Comparison of ENCODE assay signal across 9 mouse cellular contexts in the genomic region with DNA sequence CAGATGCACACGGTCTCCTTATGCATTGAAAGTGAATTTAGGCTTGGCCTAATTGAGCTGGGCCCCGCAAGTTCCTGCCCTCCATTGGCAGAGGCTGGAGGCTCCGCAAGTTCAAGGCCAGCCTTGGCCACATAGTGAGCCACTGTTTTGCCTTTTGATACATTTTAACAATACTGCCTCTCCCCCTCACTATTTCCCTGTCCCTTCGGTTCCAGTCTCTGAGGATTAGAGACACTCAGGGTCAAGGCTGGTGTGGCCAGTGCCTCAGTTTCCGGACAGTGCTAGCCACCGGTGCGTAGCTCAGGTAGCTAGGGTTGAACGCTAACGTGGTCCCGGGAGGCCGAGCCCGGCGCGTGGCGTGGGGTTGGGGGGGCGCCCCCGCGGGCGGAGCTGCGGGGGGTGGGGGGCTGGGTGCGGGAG. TPM values are rescaled to one million over a fixed set of nuclear protein-coding genes. Genes with fewer than 3 reads are reported as not detected.
DNase-seq lines count a peak whose midpoint lies in the region; ATAC-seq and TF ChIP-seq lines count a peak whose summit lies in the region.
"Had no signal": no experiment of that assay in that cellular context is flagged by ENCODE, and none has a peak within 500 bp of the region (broad histone marks: within the 10 kb centered on the region; RNA-seq: fewer than 3 reads in every experiment).

No protein-coding gene starts in this region.

- intact Hi-C loops in heart, postnatal 25 days (cut with DNase I) = no loop called here
- intact Hi-C loops in gastrocnemius, postnatal 14 days (cut with DNase I; ENCODE audit: low total_unique reads) = no loop called here

- ATAC-seq in limb, embryonic 14.5 days (ENCODE audit: low FRiP score, low read depth) = no peak
- no peak for ATAC-seq in stomach, embryonic 16.5 days (ENCODE audit: insufficient read depth, low FRiP score)

- peaks cover 73% of the 10 kb centered on the region for H3K4me1 ChIP-seq in heart, embryonic 10.5 days
- peaks cover 14 to 57% of the 10 kb centered on the region in 2 experiments; a peak in 3 of 4 replicates for H3K4me1 ChIP-seq in ES-E14 (ENCODE audit: control insufficient read depth in 2 of 2, insufficient read depth in 2 of 2, low read length in 2 of 2, poor library complexity in 1 of 2)
- peaks cover 82% of the 10 kb centered on the region for H3K4me1 ChIP-seq in forebrain, embryonic 10.5 days
- peaks cover 30% of the 10 kb centered on the region for H3K4me1 ChIP-seq in limb, embryonic 14.5 days (ENCODE audit: control insufficient read depth, insufficient read depth, low read length)
- peaks cover 44% of the 10 kb centered on the region for H3K4me1 ChIP-seq in stomach, embryonic 16.5 days (ENCODE audit: control insufficient read depth, insufficient read depth, low read length)

- H3K4me2 ChIP-seq in limb, embryonic 14.5 days (replicated peaks; ENCODE audit: low read depth, low read length, severe bottlenecking) = peak overlapping the region; percentile 78
- H3K4me2 ChIP-seq in stomach, embryonic 16.5 days (ENCODE audit: low read depth, low read length) = peak overlapping the region; percentile 87

- peak overlapping the region; percentile 99 for H3K27ac ChIP-seq in heart, embryonic 10.5 days
- peak overlapping the region; percentile 16; the same call in 1 of the 2 replicates for H3K27ac ChIP-seq in ES-E14 (ENCODE audit: insufficient read depth, low read depth, low read length, poor library complexity, severe bottlenecking)
- peak overlapping the region; percentile 99 for H3K27ac ChIP-seq in forebrain, embryonic 10.5 days
- peak overlapping the region; percentile 94 for H3K27ac ChIP-seq in limb, embryonic 14.5 days (replicated peaks; ENCODE audit: low read depth, low read length)
- H3K27ac ChIP-seq in stomach, embryonic 16.5 days (ENCODE audit: low read length) = peak overlapping the region; percentile 97

- peaks cover 11% of the 10 kb centered on the region; the same call in 1 of the 2 replicates for H3K36me3 ChIP-seq in heart, embryonic 10.5 days
- H3K36me3 ChIP-seq in ES-E14 (ENCODE audit: control insufficient read depth, insufficient read depth, low read length, poor library complexity, severe bottlenecking) = peaks cover 3% of the 10 kb centered on the region; the same call in 1 of the 2 replicates
- H3K36me3 ChIP-seq in forebrain, embryonic 10.5 days (replicated peaks) = peaks cover 25% of the 10 kb centered on the region
- peaks cover 11% of the 10 kb centered on the region for H3K36me3 ChIP-seq in limb, embryonic 14.5 days (ENCODE audit: control insufficient read depth, insufficient read depth, low read length)
- no peaks in the 10 kb centered on the region; the same call in 1 of the 2 replicates for H3K36me3 ChIP-seq in stomach, embryonic 16.5 days (ENCODE audit: control insufficient read depth, insufficient read depth, low read length)

- in situ Hi-C loops in ES-E14 (cut with MboI; ENCODE audit: low sequenced_read_pairs in 2 of 2, unreplicated experiment in 2 of 2) = no loop called here

- peak overlapping the region; percentile 92 for H3K4me3 ChIP-seq in heart, embryonic 10.5 days
- H3K4me3 ChIP-seq in ES-E14 (ENCODE audit: insufficient read depth in 1 of 2, low read depth in 1 of 2, low read length in 2 of 2, poor library complexity in 1 of 2, severe bottlenecking in 1 of 2) = peak overlapping the region; percentile 59 to 86
- H3K4me3 ChIP-seq in forebrain, embryonic 10.5 days = peak overlapping the region; percentile 88
- peak overlapping the region; percentile 87 for H3K4me3 ChIP-seq in limb, embryonic 14.5 days (replicated peaks; ENCODE audit: low read length)
- peak overlapping the region; percentile 84 for H3K4me3 ChIP-seq in stomach, embryonic 16.5 days (replicated peaks; ENCODE audit: low read length)

- H3K9ac ChIP-seq in ES-E14 (ENCODE audit: insufficient read depth, low read depth, low read length, poor library complexity, severe bottlenecking) = peak overlapping the region; percentile 83
- peak overlapping the region; percentile 99 for H3K9ac ChIP-seq in limb, embryonic 14.5 days (ENCODE audit: low read depth, low read length, severe bottlenecking)
- peak overlapping the region; percentile 99 for H3K9ac ChIP-seq in stomach, embryonic 16.5 days (ENCODE audit: low read length)

- H3K27me3 ChIP-seq in heart, embryonic 10.5 days (ENCODE audit: insufficient read depth, poor library complexity, severe bottlenecking) = no peaks in the 10 kb centered on the region; the same call in 1 of the 2 replicates
- H3K27me3 ChIP-seq in forebrain, embryonic 10.5 days (ENCODE audit: poor library complexity, severe bottlenecking) = peaks cover 17% of the 10 kb centered on the region
- H3K27me3 ChIP-seq in limb, embryonic 14.5 days (ENCODE audit: control insufficient read depth, insufficient read depth, low read length) = no peaks in the 10 kb centered on the region
- H3K27me3 ChIP-seq in stomach, embryonic 16.5 days (ENCODE audit: control insufficient read depth, insufficient read depth, low read length) = no peaks in the 10 kb centered on the region
- H3K27me3 ChIP-seq: Patski had no signal

- 10% methylated on average over 20 of the region's 21 CpGs for WGBS in heart, embryonic 10.5 days
- 9% methylated on average over 21 of the region's 21 CpGs for WGBS in forebrain, embryonic 10.5 days
- WGBS in limb, embryonic 14.5 days = 13% methylated on average over 15 of the region's 21 CpGs
- 7% methylated on average over 21 of the region's 21 CpGs for WGBS in stomach, embryonic 16.5 days

- DNase-seq in heart, embryonic 10.5 days (ENCODE audit: low spot score) = no peak
- no peak for DNase-seq in heart, postnatal 25 days (ENCODE audit: low spot score)
- no peak for DNase-seq in ES-E14 (ENCODE audit: low read depth, low spot score)
- DNase-seq in forebrain, embryonic 10.5 days (ENCODE audit: extremely low spot score, low spot score) = peak; percentile 38
- DNase-seq in limb, embryonic 14.5 days (ENCODE audit: low spot score) = no peak
- DNase-seq in gastrocnemius, postnatal 14 days = no peak
- no peak for DNase-seq in frontal cortex, postnatal 25 days (ENCODE audit: low spot score in 2 of 2)

- no peaks in the 10 kb centered on the region for H3K9me3 ChIP-seq in heart, embryonic 10.5 days
- H3K9me3 ChIP-seq in ES-E14 (ENCODE audit: control insufficient read depth, insufficient read depth, low read depth, low read length) = no peaks in the 10 kb centered on the region
- H3K9me3 ChIP-seq in forebrain, embryonic 10.5 days = no peaks in the 10 kb centered on the region
- no peaks in the 10 kb centered on the region for H3K9me3 ChIP-seq in limb, embryonic 14.5 days (ENCODE audit: control insufficient read depth, low read length)
- H3K9me3 ChIP-seq in stomach, embryonic 16.5 days (replicated peaks; ENCODE audit: control insufficient read depth, low read length) = no peaks in the 10 kb centered on the region

- TF ChIP-seq POLR2A in limb, embryonic 14.5 days (IDR thresholded peaks at IDR 0.05; ENCODE audit: borderline replicate concordance, extremely low read depth, insufficient read depth, insufficient read length) = no peak

TF ChIP-seq in ES-E14, 5 proteins besides CTCF, POLR2A, EP300 and RAD21:
- TF ChIP-seq HCFC1 (IDR thresholded peaks at IDR 0.05; ENCODE audit: borderline replicate concordance, insufficient read depth, low read length) (no peak), CHD2 (IDR thresholded peaks at IDR 0.05; ENCODE audit: low read depth, low read length) (no peak)

RNA-seq across cellular contexts. Expression of gene Src, which starts 5.5 kb away (rescaled TPM):
- polyA plus RNA-seq in heart, embryonic 10.5 days (2016; fragmentation: Nextera tagmentation; extraction: Ambion mirVana) = 9.3 and 12.7 TPM in 2 replicates
- 1 to 10 TPM; 2.9 to 5.1 TPM for total RNA-seq in heart, postnatal 25 days (2021)
- total RNA-seq in ES-E14 (2012; rRNA removed) = 32.5 and 36.7 TPM in 2 replicates
- polyA plus RNA-seq in forebrain, embryonic 10.5 days (2016; fragmentation: Nextera tagmentation; extraction: Ambion mirVana) = 19.2 and 19.6 TPM in 2 replicates
- polyA plus RNA-seq in limb, embryonic 14.5 days (2012; rRNA removed) = 43.6 and 56.3 TPM in 2 replicates
- 15.9 and 17.2 TPM in 2 replicates for polyA plus RNA-seq in limb, embryonic 14.5 days (2014; fragmentation: Nextera tagmentation; extraction: Ambion mirVana)
- polyA plus RNA-seq in stomach, embryonic 16.5 days (2015; fragmentation: Nextera tagmentation; extraction: Ambion mirVana) = 12.1 and 14.7 TPM in 2 replicates
- total RNA-seq in gastrocnemius, postnatal 14 days (2021) = 1 to 10 TPM; 5.2 to 7.5 TPM

RNA-seq across cellular contexts. Expression of gene Manbal, which starts 56.3 kb away (rescaled TPM):
- 63.2 and 68.2 TPM in 2 replicates for polyA plus RNA-seq in heart, embryonic 10.5 days (2016; fragmentation: Nextera tagmentation; extraction: Ambion mirVana)
- total RNA-seq in heart, postnatal 25 days (2021) = 10 to 100 TPM; 20.1 to 20.3 TPM
- total RNA-seq in ES-E14 (2012; rRNA removed) = 39.4 and 44.9 TPM in 2 replicates
- 64.4 and 68.1 TPM in 2 replicates for polyA plus RNA-seq in forebrain, embryonic 10.5 days (2016; fragmentation: Nextera tagmentation; extraction: Ambion mirVana)
- 80.4 and 82.3 TPM in 2 replicates for polyA plus RNA-seq in limb, embryonic 14.5 days (2012; rRNA removed)
- polyA plus RNA-seq in limb, embryonic 14.5 days (2014; fragmentation: Nextera tagmentation; extraction: Ambion mirVana) = 47.1 and 52.8 TPM in 2 replicates
- polyA plus RNA-seq in stomach, embryonic 16.5 days (2015; fragmentation: Nextera tagmentation; extraction: Ambion mirVana) = 76.3 and 78.0 TPM in 2 replicates
- 10 to 100 TPM; 20.7 to 28.3 TPM for total RNA-seq in gastrocnemius, postnatal 14 days (2021)

Comparison
In these comparisons a context has a peak if more than half of its experiments do, and no peak if none do; other contexts are left out.
1. H3K27ac ChIP-seq: peak in every context shown above with its lines; median percentile 99 in heart, embryonic 10.5 days; 99 in forebrain, embryonic 10.5 days; 97 in stomach, embryonic 16.5 days; 94 in limb, embryonic 14.5 days; 16 in ES-E14.